Mouse (Mus musculus) embryo, embryonic 10.5 days (tissue): ENCODE results near the gene Cmtm5.
A peak's percentile ranks its signal among the peaks of the same experiment; 100 is the strongest.

ENCODE experiments used
- DNase-seq: peaks from one replicate; pipeline ENCODE4 v3.0.0-alpha.2; 2015; ENCODE audit warnings: low spot score

The Cmtm5 gene

DNA sequence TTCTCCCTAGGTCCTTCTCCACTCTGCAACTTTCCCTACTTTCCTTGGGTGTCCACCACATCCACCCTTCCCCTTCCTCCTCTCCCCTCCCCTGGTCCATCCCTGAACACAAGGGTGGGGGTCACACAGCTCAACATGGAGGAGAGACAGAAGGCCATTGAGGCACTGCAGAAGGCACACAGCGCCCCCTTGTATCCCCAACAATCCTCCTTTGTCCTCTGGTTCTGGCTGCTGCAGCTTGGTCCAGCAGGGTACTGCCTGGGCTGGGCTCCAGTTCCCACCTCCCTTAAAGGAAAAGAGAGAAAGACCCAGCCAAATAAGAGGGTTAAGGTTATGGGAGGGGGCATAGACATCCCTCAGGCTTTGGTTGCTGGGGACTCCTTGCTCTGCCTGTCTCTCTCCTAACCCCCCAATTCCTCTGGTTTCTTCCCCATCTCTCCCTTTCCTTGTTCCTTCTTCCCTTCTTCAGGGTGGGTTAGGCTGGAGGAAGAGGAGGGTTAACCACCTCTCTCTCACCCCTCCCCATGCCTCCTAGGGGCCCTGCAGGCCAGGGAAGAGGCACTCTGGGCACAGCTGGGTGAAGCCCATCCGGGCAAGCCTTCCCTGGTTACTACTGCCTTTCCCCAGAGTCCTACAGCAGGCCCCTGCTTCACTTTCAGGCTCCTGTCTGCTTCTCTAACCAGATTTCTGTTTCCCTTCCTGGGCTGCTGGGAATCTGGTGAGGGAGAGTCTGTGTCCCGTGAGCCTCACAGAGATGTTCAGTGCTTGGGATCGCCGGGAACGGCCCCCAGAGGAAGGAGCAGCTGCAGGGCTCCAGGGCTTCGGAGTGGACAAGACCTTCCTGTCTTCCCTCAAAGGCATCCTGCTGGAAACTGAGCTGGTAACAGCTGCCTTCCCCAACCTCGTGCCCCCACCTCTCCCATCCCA is at the start of gene Cmtm5:
Cmtm5 (plus strand) TSS at position 358 of the 927 bp plus-strand sequence.
- peak; percentile 18 for DNase-seq

DNA sequence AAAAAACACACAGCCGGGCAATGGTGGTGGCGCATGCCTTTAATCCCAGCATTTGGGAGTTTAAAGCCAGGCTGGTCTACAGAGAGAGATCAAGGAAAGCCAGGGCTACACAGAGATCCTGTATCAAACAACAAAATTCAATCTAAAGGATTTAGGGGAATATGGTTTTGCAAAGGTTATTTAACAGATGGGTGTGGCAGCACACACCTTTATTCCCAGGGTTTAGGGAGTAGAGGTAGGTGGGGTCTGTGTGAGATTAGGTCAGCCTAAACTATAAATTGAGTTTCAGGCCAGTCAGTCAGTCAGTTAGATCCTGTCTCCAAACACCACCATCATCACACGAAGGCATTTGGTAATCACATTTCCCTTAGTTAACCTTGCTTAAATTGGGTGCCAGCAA is 43.9 kb upstream of the Cmtm5 start, which contains the start of gene Pabpn1:
Pabpn1 (plus strand) TSS at position 301 of the 400 bp plus-strand sequence.
- no peak for DNase-seq

DNA sequence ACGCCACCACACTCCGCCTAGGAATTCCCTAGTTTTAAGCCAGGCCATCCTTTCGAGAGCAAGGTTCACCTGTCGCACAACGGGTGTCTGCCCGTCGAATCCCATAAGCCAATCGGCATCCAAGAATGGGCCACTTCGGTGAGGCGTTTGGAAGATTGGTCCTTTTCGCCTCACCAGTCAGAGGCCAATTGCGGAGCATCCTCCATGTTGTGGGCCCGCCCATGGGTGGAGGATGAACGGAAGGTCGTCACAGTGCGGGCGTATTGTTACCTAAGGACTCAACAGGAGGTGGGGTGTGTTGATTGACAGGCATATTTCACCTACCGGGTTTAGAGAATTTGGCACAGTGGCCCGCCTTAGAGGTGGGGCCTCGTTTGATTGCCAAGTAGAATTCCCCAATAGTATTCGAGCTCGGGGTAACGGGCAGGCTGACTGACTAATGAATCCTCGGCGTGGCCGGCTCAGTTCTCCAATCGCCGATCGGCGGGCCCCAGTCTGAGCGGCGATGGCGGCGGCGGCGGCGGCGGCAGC is 42.3 kb upstream of the Cmtm5 start:
- peak; percentile 100 for DNase-seq

DNA sequence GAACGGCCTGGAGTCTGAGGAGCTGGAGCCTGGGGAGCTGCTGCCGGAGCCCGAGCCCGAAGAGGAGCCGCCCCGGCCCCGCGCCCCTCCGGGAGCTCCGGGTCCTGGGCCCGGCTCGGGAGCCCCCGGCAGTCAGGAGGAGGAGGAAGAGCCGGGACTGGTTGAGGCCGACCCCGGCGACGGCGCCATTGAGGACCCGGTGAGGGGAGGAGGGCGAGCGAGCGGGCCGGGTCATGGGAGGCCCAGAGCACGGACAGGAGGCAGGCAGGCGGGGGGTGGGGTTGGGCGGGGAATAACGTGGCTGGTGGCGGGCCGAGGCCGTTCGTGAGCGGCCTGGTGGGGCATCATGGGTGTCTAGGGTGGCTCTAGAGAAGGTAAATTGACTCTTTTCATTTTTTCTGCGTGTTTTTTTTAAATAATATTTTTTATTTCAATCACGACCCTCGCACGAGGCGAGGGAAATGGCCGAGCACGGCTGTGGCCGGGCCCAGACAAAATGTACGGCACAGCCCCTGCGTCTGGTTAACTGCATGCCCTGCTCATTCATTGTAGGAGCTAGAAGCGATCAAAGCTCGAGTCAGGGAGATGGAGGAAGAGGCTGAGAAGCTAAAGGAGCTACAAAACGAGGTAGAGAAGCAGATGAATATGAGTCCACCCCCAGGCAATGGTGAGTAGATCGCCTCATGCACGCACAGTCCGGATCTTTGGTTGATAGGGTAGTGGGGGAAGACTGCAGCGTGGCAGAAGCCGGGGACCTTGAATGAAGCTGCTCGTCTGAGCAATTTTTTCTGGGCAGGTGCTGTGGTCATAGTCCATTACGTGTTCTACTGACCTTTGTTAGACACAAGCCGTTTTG is 41.5 kb upstream of the Cmtm5 start:
- peak; percentile 52 for DNase-seq

DNA sequence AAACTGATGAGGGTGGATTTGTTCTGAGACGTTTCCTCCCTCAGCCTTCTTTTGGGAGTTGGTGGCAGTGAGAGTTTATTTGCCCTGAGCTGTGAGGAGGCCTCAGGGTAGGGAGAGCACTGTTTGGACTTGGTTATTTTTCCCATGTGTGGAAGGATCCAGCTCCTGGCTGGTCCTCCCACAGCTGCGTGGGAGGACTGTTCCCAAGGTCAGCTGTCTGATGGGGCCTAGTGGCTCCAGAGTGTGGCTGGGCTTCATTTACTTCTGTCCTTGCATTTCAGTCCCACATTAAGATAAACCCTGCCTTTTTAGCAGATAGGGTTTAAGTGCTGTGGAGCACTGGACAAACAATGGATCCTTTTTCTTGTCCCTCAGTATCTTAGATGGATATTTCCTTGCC is 38.6 kb upstream of the Cmtm5 start:
- no peak for DNase-seq

DNA sequence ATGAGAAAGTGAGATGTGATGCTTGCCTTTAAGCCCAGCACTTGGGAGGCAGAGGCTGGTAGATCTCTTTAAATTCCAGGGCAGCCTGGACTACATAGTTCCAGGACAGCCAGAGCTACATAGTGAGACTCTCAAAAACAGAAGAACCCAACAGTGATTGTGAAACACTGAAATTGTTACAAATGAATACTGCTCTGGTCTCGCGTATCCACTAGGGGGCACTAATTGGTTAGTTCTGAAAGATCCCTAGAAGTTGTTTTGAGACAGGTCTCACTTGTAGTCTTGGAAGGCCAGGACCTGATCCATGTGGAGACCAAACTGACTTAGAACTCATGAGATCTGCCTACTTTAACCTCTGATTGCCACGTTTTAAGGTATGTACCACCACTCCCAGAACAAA is 35.7 kb upstream of the Cmtm5 start:
- DNase-seq = peak; percentile 94

DNA sequence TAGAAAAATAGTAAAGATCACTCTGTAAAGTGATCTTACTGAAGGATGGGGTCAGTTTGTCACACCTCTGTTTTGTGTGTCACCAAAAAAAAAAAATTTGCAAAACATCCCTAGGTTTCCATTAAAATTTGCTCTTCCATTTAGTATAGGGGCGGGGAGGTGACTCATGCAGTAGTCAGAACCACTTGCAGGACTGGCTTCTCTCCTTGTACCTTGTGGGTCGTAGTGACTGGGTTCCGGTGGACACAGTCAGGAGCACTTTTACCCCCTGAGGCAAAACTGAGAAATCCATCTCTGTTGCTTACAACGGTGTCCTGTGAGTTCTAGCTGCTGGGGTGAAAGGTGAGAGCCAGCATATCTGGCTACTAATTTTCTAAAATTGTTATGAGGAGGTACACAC is 32.4 kb upstream of the Cmtm5 start:
- DNase-seq = no peak

DNA sequence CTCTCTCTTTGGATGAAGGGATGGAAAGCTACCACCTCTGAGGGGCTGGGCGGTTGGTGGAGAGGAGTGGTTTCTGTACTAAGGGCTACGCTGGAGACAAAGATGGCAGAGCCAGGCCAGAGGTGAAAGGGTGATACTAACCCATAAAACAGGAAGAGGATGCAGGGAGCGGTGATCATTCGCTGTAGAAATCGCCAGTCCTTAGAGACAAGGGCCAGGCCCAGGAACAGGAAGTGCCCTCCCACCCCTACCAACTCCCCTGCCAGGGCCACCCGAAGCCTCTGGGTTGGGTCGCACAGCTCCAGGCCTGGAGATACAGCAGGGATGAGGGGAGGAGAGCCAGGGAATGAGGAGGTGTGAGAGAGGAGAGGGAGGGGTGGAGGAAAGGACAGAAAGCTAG is 27.4 kb upstream of the Cmtm5 start:
- no peak for DNase-seq

DNA sequence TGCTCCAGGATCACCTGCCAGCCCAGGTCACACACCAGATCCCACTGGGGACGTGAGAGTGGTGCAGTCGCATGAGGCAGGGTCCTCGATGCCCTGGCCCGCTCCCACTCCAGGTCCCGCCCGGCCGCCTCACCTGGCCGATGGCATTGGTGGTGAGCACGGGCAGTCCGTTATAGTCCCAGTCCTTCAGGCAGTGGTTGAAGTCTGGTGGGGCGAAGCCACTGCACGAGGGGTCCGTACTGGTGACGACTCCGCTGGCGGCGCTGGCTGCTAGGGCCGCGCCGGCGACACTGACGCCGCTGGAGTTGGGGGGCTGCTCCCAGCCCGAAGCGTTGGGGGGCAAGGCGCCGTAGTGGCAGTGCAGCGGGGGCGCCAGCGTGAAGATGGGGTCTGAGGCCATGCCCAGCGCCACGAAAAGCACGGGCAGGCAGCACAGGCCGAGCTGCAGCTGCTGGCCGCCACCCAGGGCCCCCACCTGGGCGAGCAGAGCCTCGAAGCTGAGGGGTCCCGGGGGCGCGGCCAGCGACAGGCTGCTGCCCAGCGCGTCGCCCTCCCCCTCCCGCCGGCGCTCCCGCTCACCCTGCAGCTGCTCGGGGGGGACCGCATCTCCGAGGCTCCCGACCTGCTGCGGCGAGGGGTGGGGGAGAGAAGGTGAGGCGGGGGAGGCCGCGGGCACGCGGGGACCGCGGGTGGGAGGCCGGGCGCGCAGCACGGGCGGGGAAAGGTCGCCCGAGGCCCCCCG is 23.8 kb upstream of the Cmtm5 start:
- DNase-seq = no peak

DNA sequence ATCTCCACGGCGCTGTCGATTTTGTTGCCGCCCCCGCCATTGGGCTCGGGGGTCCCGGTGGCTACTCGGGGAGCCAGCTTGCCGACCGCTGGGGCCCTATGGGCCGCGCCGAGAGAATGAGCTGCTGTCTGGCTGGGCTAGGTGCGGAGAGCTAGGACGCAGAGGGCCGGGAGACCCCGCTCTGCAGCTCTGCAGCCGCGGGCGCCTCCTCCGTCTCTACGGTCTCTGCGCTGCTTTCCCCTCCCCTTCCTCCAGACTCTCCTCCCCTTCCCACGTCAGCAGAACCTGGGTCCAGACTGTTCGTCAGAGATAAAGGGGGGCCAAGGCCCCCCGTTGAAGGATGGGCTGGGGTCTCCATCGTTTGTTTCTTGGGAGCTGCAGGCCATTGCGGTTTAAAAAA is 23.2 kb upstream of the Cmtm5 start, which contains the start of gene Slc22a17:
Slc22a17 (minus strand) TSS at position 247 of the 400 bp plus-strand sequence.
- DNase-seq = peak; percentile 91

DNA sequence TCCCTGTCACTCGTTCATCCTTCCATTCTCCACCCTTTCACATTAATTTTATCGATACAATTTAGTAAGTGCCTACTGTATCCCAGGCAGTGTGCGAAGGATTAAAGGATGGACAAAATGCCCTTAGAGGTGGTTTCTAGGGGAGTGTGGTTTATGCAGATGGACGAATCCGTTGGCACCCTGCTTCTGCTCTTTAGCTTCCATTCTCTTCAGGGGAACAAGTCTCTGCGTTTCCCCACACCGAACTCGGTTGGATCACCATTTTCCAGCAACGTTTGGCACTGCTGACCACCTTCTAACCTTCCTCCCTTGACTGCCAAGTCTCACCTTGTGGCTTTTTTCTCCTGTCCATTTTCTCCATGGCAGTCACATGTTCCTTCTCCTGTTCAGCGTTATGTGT is 22.7 kb upstream of the Cmtm5 start:
- DNase-seq = no peak

DNA sequence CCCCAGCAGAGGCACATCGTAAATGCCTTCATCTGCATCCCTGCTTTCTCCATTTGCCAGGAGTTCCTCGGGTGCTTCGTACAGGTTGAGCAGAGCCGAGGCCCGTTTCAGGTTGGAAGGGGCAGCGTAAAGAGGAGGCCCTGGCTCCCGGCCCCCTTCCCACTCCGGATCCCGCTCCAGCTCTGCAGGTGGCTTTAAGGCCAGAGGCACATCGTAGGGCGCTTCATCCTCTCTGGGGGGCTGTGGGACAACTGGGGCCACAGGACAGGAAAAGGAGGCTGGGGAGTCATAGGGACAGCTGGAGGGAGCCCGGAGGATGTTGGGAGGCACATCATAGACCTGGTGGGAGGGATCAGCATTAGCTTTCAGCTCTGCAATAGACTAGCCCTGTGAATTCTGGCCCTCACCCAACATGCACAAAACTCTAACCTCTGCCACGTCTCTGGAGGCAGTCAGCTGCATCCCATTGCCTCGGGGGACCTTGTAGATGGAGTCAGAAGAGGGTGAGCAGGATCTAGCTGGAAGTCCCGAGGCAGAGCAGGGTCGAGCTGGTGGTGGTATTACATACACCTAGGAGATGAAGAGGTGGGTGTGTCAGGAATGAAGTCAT is 15.9 kb upstream of the Cmtm5 start:
- no peak for DNase-seq

DNA sequence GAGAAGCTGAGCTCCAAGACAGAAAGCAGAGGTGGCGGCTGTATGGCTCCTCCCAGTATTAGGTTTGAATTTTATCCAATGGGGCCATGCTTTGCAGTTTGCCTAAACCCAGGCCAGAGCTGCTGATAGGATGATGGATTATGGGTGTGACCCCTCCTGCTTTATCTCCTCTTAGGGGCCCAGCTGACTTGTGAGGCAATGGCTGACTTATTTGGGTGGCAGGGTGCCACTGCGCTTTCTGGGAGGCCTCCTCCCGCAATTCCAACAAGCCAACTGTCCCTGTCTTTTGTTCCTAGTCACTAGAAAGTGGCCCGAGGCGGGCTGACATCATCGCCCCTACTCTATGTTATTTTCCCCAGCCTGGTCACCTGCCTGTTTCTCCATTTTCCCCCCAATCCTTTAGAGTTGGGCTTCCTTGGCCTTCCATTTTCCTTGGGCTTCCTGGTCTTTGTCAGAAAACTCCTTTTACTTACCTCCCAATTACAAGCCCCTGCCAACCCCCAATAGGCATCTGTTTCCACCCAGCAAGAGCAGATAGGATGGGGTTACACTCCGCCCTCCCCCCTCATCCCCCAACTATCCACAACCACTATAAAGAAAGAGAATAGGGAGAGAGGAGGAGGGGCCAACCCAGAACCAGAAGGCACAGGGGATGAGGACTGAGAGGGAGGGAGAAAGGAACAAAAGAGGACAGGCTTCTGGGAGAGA is 11.3 kb upstream of the Cmtm5 start:
- peak; percentile 84 for DNase-seq

DNA sequence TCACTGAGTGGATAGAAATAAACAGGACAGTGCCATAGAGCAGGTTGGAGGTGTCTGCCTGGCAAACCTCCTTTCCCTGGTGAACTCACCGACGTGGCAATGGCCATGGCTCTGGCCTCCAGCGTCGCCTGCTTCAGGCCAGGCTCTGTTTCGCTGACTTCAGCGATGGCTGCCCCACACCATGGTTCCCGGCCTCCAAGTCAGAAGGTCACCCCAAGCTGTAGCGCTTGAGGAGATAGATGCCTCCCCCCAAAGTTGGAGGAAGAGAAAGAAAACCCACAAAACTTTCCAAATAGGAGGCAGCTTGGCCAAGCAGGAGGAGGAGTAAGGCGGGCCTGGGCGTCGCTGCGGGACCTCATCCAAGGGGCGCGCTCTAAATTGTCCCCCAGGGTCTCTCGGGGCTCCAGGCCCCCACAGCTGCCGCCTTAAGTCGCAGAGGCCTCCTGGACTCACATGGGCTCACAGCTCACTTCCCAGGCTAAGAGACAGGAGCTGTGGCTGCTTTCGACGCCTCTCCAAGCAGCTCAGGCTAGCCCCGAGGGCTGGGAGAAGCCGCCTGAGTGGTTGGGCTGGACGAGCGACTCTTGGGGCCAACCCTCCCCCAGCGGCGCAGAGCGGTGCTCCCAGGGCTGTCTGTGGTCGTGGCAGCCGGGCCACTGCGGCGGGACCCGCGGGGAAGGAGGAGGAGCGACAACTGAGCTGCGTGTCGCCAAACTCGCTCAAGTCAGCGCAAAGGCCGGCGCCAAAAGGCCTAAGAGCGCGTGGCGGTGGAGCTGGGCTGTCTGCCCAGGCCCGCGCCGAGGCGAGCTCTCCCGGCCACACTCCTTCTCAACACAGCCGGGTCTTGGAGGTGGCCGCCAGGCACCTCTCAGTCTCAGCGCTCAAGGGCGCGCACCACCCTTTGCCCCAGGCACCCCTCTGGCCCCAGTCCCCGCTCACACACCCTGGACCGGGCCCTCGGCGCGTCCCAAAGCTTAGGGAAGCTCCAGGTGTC is 10.4 kb upstream of the Cmtm5 start, which contains the start of gene Efs:
Efs (minus strand) TSS at position 778 of the 994 bp plus-strand sequence.
- peak; percentile 77 for DNase-seq

DNA sequence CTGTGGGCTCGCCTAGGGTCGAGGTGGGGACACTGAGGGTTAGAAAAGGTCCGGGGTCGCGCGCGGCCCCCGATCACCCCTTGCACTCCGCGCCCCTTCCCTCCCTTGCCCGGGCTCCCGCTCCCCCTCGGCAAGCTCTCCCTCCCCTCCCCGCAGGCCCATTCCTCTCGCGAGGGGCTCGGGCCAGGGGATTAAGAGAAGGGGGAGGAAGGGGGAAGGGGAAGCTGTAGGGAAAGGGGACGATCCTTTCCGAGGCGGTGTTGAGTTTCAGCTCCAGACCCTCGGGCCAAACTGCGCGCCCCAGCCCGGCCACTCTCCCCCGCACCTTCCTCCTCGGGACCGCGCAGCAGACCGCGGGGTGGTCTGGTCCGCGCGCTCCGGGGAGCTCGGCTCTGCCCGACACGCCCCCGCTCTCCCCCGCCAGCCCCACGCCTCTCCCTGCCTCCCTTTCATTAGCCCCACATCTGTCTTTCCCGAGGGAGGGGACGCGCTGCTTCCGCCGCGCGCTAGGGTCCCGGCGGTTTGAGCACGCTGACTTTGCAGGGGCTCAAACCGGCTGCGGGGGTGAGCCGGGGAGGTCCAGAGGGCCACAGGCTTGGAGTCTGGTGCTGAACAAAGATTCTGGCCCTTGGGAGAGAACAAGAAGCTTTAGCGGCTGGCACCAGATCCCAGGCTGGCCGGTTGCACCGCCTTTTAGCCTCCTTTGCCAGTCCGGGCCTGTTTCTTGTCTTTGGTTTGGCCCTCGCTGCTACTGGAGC is 9.5 kb upstream of the Cmtm5 start:
- peak; percentile 94 for DNase-seq

DNA sequence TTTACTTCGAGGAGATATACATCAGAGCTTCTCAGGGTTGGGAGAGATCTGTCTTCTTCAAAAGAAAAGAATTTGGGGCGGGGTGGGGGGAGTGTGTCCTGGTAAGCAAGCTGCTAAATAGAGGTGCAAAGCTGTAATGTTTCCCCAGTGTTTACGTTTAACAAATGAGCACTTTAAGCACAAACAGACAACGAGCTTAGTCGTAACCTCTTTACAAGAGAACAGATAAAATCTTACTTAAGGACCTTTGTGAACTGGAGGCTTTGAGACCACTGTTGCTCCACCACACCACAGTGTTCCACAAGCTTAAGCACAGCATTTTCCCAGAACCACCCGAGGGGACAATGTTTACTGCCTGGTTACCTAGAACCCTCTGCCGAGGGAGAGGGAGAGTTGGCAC is 8.8 kb upstream of the Cmtm5 start:
- no peak for DNase-seq

DNA sequence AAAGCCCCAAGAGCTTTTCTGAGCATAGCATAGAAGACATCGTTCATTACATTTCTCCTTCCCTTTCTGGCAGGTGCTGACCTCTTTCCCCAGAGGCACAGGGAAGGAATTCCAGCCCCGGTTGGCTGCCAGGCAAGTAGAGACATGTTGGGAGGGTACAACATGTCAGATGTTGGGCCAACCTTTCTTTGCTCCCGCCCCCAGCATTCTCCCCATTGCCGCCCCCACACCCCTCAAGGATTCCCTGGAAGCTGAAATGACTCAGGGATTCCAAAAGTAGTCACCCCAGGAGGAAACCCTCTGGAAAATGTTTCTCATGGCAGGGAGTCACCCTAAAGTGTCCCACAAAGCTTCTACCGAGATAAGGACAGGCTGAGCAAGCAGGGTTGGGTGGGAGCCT is 6.3 kb upstream of the Cmtm5 start:
- DNase-seq = no peak

DNA sequence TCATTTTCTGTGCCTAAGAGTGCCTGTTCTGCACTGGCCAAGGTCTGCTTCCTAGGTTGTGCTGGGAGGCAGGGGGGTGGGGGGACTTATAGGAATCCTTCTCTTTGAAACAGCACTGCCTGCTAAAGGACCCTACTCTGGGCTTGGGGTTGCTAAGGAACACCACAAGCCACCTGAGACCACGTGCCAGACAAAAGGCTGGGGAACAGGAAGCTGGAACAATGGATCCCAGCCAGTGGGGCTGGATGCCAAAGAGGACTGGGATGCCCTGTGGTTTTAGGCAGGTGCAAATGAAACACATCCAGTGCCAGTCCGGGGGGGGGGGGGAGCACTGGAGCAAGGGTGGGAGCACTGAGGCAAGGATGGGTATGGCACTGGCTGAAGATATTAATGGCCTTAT is 5.6 kb upstream of the Cmtm5 start:
- DNase-seq = no peak
